Mouse (Mus musculus): ENCODE results near the gene Bnc2.

Gene Bnc2

DNA sequence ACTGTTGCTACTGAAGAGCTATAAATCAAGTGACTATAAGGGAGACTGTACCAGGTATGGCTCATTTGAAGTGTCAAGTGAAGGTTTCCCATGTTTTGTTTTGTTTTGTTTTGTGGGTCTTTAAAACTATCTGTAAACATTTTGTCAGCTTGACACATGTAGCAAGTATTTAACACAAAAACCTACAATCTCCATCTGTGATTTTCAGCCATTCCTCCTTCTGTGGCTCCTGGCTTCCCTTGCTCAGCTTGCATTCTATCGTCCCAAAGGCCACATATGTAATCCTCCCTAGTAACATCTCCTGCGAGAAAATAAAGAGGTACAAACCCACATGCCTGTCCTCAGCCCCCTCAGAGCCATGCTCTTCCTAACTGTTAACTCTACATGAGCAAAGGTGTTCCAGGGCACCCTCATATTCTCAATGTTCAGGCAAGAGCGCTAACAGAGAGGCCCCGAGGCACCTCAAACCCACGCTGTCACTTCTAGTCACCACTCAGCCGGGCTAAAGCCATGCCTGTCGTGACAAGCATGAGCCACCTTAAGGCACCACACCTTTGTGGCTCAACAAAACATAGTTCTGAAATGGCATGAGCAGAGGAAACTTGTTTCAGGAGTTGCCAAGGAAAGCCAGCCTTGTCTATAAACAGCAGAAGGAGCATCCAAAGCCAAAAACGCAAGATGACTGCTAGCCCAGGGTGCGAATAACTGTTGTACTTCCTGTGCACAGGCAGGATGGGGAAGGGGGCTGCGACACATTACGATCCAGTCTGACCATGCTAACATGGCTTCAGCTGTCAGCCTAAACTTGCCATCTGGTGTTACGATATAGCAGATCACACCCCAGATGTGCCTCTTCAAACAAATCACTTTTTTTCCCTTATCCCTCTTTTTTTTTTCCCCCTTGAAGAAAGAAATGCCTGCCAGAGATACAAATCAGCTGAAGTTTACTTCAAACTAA, 42.0 kb downstream of the Bnc2 start:
- no peak for DNase-seq

DNA sequence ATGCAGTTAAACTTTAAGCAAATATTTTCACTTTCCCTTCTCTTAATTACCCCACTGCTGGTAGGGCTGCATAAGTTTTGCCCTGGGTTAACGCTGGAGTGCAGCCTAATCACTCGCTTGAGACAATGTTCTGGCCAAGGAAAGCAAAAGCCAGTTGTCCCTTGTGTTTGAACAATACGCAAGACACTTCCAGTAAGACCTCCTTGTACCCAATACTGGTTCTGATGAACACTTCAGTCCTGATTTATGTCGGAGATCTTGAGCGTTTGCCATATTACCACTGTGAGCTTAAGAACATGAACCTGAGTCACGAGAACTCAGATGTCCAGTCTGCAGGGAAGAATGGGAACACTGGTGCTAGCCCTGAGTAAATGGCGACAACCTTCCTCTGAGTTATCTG, 47.5 kb downstream of the Bnc2 start:
- no peak for DNase-seq

DNA sequence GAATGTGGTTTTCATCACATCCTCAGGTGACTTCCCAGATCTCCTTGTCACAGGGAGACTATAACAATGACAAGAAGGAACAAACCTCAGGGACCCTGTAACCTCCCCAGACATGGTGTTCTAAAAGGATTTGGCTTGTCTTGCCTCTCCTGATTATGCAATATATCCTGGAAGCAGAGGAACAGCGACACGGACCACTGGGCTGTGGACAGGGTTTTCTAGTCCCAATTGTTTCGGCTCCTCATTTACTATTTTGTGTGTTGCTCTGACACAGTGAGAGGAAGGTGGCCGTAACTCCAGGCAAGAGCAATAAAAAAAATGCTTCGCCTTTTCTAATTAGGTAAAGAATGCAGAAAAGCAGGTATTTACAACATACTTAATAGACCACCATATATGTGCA, 51.8 kb downstream of the Bnc2 start:
- DNase-seq, result peak; percentile 91

DNA sequence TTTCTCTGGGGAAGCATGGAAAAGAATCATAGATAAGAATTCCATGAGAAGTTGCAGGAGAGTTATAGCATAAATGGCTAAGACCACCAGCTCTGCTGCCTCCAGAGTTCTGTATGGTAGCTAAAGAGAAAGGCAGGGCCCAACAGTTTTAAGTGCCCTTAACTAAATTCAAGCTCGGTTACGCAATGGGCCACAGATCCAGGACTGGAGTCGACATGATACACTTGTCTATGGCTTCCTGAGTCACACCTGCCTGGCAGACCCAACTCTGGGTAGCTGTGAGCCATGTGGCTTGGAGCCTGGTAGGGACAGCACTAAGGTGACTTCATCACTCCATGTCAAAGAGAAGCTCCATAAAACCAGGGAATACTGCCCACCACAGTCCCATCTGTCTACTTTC, 53.3 kb downstream of the Bnc2 start:
- no peak for DNase-seq

DNA sequence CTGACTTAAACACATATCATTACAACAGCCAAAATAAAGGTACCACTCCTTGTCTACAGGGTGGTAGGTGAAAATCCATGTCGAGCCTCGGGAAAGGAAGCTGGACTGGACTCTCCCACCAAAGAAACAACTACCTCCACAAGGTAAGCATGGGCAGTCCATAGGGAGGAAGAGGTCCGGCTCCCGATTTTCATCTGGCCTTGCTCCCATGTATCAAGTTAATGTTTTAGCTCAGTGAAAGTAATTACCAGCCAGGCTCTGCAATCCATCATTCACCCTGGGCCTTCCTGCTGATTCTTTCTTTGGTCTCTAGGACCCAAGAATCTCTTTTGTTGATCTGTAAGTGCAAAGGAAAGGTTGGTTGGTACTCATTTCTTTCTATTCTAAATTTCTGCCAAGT, 65.2 kb downstream of the Bnc2 start:
- no peak for DNase-seq

DNA sequence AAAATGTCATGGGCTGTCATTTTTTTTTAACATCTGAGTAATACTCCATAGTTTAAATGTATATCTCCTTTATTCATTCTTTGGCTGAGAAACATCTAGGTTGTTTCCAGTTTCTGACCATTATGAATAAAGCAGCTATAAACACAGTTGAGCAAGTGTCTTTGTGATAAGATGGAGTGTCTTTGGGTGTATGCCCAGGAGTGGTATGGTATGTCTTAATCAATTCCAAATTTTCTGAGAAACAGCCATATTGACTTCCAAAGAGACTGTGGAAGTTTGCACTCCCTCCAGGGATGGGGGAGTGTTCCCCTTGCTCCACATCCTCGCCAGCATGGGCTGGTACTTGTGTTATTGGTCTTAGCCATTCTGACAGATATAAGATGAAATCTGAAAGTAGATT, 70.6 kb downstream of the Bnc2 start:
- DNase-seq, result no peak

DNA sequence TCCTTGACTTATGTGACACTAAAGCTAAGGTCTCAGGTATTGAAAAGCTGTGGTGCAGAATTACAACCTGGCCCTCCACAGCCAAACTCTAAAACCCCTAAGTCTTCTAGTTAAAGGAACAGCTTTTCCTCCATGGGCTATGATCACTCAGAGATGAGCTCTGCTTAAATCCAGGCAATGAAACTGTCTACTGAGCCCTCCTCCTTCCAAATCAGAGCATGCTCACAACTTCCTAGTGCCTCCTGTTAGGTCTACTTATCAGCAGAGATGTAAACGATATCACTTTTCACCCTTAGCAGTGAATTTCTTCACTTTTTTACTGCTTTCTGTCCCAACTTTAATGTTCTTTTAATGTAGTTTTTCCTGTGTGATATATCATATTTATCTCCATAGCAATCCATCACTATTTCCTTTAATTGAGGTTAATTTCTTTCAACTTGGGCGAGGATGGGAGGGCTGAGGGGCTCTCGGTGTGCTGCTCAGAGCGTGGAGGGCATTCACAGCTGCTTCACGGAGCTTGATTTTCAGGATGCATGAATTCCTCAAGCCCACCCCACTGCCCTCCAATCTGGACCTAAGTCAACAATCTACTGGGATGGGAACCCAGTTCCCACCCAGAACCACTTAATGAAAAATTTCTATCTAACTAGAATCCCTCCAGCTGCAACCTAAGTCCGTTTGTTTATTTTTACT, 94.7 kb downstream of the Bnc2 start:
- DNase-seq, result peak; percentile 76

DNA sequence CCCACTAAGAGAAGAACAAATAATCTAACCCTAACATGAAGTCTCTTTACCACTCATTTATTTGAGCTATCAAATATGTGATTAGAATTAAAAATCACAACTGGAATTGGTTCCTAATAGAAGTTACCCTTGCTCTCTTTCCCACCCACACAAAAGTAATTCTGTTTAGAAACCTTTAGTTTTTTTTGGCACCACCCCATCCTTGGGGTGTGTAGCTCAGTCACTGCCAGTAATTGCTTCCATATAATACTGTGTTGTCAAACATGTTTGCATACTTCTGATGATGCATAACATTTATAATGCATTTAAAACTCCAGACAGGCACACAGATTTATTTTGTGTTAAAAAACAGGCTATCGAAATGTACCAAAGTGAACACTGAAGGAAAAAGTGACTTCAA, 96.8 kb downstream of the Bnc2 start:
- no peak for DNase-seq

DNA sequence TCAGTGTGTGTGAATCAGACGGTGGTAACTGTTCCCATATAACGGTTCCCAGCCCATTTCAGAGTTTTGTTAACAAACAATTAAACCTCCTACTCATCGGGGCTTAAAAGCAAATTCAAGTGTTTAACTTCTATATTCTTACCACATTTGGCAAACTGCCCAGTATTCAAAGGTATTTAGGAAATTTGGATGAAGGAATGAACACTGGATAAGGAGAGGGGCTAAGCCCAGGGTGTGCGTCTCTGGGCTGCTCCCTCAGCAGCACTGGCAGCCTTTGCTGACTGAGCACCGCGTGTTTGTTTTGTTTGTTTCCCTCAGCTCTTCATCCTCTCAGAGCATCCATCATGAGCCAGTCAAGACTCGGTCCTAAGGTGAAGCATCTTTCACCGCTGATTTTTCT, 109.0 kb downstream of the Bnc2 start:
- DNase-seq, result peak; percentile 63

DNA sequence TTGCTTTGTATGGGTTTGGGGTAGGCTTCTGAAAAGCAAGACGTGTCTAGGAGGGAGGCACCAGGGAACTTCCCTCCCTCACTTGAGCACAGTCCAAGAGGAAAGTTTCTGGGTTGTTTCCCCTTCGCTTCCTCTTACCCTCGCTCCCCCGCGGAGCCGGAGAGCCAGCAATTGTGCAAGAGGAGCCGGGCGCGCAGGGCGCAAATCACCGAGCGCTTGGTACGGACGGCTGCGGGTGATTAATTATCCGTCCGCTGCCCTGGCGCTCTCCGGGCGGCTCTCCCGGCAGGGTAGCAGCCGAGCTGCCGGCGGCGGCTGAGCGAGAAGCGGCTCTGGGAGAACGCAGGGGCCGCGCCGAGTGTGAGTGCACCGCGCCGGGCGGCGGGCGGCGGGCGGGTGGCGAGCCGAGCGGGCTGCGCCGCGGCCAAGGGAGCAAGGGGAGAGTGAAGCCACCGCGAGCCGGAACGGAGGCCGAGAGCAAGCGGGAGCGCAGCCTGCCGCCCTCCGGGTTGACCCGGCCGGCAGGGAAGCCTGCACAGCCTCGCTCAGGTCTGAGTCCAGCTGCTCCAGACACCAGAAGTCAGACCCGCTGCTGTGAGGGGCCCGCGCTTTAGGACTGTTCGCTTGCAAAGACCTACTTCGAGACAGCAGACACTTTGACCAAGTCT, 129.7 kb downstream of the Bnc2 start:
- peak; percentile 98 for DNase-seq

DNA sequence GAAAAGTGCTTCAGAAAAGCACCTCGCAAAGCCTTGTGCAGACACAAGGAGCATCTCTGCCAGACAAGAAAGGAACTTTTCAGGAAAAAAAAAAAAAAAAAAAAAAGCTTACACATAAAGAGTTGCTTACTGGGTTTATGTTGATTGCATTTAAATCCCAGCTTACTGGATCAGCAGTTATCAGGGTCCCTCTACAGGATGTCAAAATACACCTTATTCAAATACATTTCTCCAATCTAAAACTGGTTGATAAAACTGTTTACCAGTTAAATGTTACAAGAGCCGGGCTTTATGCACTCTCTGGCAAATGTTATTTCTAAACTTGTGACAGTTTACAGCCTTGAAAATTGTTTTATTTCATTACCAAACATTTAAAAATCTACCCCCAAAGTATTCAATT, 130.4 kb downstream of the Bnc2 start:
- DNase-seq, result no peak

DNA sequence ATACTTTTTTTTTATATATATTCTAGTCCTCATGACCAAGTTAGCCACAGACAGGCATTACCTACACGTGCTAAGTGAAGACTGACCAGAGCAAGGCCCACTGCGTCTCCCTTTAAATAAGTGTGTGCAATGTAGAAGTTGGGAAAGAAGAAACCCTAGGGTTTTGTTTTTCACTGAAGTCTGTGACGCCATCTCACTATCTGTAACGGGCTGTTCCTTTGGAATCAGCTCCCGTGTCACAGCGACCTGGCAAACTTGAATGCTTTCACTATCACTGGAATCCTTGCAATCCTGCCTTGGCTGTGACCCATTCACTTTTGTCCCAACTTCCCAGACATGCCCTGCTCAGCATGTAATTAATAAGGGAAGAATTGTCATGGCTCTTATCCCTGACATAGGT, 134.5 kb downstream of the Bnc2 start:
- DNase-seq, result peak; percentile 97

DNA sequence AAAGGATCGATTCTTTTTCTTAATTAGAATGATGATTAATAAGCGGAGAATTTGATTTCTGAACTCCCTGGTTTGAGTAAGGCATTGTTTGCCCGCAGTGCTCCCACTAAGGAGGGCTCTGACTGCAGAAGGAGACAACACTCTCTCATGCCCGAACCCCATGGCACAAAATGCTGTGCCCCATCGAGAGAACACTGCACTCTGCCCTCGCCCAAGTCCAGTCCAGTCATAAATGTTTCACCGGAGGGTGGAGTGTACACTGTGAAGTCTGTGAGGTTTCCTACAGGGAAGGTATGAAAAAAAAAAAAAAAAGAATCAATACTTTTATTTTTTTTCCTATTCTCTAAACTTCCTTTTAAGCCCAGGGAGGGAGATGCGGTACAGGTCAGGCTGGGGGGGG, 135.7 kb downstream of the Bnc2 start:
- no peak for DNase-seq

DNA sequence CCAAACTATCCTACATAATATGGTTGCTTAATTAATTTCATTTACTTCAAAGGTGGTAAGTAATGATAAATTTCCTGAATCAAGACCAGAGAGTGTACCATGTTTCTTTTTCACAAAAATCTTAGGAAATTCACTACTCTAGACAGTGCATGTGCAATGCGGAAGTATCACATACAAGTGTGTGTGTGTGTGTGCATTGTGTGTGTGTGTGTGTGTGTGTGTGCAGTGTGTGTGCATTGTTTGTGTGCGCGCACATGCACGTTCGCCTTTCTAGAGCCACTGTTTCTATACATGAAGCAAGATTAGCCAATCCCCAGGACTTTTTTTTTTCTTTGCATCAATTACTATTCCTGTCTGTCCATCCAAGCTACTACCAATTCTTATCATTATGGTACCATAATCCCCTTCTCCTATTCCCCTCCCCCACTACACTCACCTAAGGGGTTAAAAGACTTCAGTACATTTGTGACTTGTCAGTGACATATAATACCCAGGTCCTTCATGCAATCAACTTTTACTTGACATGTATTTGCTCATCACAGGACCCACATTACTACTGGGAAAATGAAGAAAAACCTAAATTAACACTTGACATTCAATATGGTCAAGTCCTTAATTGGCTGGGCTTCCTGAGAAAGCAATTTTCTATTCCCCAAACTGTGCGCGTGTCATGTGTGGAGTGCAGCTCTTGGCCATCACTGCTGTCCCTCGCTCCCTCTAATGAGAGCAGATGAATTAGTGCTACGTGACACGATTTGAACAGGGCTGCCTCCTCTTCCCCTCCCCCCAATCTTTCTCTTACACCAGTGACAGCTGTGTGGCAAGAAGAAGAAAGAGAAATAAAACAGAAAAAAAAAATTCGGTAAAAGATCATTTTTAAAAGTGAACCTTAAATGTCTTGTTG, 145.9 kb downstream of the Bnc2 start:
- no peak for DNase-seq

DNA sequence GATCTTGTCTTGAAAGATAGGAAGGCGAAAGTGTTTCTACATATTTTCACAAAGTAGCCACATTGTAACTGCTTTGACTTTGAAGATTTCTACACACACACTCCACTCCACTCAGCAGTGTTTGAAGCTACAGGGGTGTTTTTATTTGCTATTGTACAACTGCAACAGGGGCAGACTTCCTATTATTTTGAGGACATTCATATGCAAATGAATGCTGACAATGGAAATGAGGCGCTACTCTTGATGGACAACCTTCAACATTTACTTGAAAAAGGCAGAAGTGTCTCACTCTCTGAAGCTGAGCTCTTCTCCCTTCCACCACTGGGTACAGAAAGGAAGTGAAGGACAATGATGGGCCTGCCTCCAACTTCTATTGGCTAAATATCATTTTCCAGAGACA, 146.7 kb downstream of the Bnc2 start:
- DNase-seq, result no peak

DNA sequence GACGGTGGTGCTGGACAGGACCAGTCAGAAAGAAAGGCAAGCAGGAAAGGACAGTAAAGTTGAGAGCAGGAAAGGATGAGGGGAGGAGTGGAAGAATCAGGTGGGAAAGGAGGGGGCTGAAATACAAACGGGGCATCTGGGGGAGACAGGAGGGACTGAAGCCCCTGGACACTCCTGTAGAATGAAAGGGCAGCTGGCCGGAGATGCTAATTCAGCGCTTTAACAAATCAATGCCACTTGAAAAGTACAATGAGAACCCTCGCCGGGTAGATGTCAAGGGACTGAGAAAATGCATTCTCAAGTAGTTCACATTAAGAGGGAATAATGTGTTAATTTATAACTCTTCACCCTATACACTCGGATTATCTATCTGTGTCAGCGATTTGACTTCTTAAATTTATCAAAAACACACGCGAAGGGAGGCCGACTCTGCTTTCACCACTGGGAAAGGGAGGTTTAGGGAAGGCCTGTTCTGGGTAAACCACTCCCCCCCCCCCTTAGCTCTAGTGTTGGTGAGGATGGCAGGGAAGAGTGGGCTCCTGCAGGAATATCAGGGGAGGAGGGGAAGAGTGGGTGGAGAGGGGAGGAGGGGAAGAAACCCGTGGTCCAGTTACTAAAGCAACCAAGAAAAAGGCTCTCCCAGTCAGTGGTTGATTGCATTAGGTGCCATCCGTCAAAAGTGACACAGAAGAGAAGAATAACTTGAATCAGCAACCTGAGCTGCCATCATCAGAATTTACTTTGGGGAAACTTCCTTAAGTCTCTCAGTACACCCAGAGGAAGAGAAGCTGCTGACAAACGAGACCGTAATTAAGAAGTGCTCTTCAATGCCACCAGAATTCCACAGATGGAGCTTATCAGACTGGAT, 147.8 kb downstream of the Bnc2 start:
- DNase-seq, result no peak

DNA sequence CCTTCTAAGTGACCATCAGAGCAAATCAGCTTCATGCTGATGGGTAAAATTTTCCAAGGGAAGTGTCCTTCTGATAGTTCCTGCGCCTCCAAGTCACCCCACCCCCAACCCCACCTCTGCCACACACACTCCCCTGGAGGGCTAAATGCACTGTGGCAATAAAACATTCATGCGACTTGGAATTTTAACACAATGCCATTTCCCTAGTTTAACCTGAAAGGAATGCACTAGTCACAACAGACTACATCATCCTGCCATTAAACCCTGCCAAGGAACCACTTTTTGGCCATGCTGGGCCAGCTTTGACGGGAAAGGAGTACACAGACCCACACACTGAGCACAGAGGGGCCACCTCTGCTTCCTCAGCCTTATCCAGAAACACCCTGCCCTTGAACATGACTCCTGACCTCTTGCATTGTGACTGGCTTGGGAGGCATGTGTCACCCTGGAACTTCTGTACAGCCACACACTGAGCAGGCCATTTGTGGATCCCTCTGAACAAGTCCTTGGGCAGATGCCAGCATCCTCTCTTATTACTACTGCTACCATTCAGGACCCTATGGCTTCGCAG, 151.3 kb downstream of the Bnc2 start:
- DNase-seq, result peak; percentile 97

DNA sequence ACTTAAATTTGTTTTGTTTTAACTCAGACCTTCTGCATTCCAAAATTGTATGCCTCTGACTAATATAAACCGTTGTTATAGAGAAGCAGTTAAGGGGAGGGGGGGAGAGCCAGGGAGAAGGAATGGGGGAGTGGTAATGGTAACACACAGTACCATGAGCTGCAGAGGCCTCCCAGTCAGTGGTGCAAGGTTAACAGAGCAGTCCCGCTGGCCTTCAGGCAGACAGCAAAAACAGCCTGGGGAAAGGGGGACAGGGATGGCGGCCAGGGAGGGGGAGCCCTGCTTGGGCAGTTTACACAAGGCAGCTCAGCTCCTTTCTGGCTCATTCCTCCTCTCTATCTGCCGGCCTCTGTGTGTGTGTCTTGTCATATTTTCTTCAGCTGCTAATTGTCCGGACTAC, 151.9 kb downstream of the Bnc2 start:
- DNase-seq, result peak; percentile 92

DNA sequence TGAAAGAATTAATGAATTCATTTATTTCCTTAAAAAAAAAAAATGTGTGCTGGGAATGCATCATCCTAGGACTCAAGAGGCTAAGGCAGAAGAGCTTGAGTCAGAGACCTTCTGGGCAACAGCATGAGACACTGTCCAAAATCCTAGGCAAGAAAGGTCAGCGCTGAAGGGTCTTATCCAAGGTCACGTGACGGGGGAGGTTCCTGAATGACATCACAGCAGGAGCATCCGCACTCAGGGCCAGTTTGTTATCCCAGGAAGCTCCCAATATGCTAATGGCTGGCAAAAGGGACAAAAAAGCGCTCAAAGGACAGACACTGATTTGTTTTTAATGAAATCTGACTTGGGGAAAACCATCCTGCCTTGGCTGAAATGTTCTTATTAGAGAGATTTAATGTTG, 153.5 kb downstream of the Bnc2 start:
- no peak for DNase-seq

DNA sequence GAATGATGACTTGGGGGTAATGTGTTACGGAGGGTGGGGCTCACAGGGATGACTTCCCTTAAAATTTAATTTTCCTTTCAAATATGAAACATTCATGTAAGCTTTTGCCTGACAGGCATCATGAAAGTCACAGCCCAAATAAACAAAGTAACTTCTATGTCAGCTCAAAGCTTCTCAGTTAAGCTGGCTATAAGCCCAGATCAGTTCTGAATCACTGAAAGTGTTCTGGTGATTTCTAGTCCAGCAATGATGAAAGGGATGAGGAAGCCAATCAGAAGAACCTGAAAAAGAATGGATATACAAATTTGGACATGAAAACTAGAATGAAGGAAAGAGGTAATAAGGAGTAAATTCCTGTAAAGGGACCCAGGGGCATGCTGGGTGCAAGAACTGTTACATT, 164.6 kb downstream of the Bnc2 start:
- no peak for DNase-seq

DNA sequence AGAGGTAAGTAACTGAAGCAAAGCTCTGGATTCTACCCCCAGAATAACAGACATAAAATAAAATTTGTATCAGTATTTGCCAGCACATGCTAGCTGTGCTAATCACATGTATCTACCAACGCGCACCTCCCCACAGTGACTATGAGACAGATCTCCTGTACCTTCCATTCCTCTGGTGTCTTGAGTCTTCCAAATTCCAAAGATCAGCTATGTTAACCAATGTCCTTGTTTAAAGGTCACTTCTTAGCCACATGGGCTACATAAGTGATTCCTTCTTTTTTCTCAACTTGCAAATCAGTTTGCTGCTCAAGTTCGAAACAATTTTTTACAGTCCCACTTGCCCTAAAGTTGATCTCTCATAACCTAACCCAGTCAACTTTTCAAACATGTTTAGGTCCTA, 167.5 kb downstream of the Bnc2 start:
- DNase-seq, result no peak

All from heart, adult 11 months (tissue).